Mouse (Mus musculus) liver, embryonic 14.5 days (tissue): ENCODE data around the gene Pnpla8.

ENCODE experiments used
- CTCF ChIP-seq: IDR thresholded peaks from 2 replicates; pipeline ENCODE4 v1.5.1; 2016; ENCODE audit warnings: antibody characterized with exemption, low read depth, control low read depth
- EP300 ChIP-seq: IDR thresholded peaks from 2 replicates; pipeline ENCODE4 v1.6.1; 2016; ENCODE audit warnings: antibody characterized with exemption, low read depth

DNA sequence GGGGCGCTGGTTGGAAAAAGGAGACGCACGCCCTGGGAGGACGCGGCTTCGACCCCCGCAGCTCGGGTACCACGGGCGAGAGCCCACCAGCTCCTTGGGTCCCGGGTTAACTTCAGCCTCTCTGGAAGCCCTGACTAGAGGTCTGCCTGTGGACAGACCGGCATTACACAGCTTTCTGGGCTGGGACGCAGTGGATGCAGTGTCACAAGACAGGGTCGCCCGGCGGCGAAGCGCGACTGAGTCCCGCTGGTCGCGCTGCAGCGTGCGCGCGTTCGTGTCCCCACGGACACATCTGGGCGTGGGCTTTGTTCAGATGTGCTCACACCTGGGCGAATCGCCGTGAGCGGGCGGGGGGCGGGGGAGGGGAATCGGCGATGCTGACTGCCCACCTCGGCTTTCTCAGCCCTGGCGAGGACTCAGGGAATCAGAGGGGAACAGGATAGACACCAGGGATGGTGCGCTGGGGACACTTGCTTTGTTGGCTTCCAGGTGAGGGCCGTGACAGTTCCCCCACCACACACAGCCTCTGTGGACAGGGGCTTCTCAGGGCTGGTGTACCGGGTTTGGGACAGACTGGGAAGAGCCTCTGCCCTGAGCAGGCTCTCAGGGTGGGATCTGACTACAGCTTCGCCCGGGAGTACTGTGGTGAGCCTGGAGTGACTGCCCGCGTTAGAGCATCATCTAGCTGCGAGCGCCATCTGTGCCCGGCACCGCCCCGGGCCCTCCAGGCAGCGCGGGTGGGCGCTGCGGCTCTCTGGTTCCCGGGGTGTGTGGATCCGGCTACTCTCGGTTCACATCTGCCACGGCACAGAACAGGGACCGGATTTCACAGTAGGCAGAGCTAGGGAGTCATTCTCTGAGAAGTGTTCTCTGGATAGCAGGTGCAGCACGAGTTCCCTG, 108.4 kb downstream of the Pnpla8 start:
- TF ChIP-seq CTCF: no peak
- TF ChIP-seq EP300: no peak
